Mouse (Mus musculus) heart, postnatal 0 days (tissue): Measurements from ENCODE around the gene Hist1h2ae. TPM values are rescaled to one million over a fixed set of nuclear protein-coding genes. Genes with fewer than 3 reads are reported as not detected.
"Not testable (repeated sequence)": the region's sequence is repeated elsewhere in the genome, so short reads cannot be mapped to it uniquely, and the experiment has no call there.

Source experiments
- ATAC-seq: fragments of 200-750 bp; cut with Nextera tagmentation; 2 replicates; pipeline ENCODE4 v1.8.0; 2017; ENCODE audit warnings: low read depth, moderate number of reproducible peaks, moderate library complexity; ENCODE audit not compliant: insufficient read depth
- DNase-seq: peaks from one replicate; pipeline ENCODE4 v3.0.0-alpha.2; 2016; ENCODE audit warnings: low spot score
- H3K27ac ChIP-seq: fragments of 300-500 bp; sonication (generic); 2 replicates; pipeline ENCODE4 v1.5.1; 2014; ENCODE audit warnings: low read depth, mild to moderate bottlenecking
- H3K27me3 ChIP-seq: fragments of 300-500 bp; sonication (generic); 2 replicates; pipeline ENCODE4 v1.6.1; 2014; ENCODE audit warnings: low read length, mixed read lengths; ENCODE audit not compliant: control insufficient read depth, insufficient read depth
- H3K36me3 ChIP-seq: fragments of 300-500 bp; sonication (generic); replicated peaks from 2 replicates; pipeline ENCODE4 v1.6.1; 2014; ENCODE audit warnings: low read length, mixed read lengths; ENCODE audit not compliant: control insufficient read depth, insufficient read depth
- H3K4me1 ChIP-seq: fragments of 300-500 bp; sonication (generic); 2 replicates; pipeline ENCODE4 v1.6.1; 2014; ENCODE audit warnings: antibody characterized with exemption; ENCODE audit not compliant: control insufficient read depth, insufficient read depth
- H3K4me2 ChIP-seq: fragments of 300-500 bp; sonication (generic); 2 replicates; pipeline ENCODE4 v1.6.1; 2014; ENCODE audit warnings: low read depth, mild to moderate bottlenecking, low read length, moderate library complexity
- H3K4me3 ChIP-seq: fragments of 300-500 bp; sonication (generic); 2 replicates; pipeline ENCODE4 v1.5.1; 2014; ENCODE audit warnings: low read depth, low read length
- H3K9ac ChIP-seq: fragments of 300-500 bp; sonication (generic); replicated peaks from 2 replicates; pipeline ENCODE4 v1.6.1; 2014; ENCODE audit warnings: low read depth, low read length, mixed read lengths
- H3K9me3 ChIP-seq: fragments of 300-500 bp; sonication (generic); replicated peaks from 2 replicates; pipeline ENCODE4 v1.6.1; 2016; ENCODE audit warnings: low read length; ENCODE audit not compliant: control insufficient read depth
- CTCF ChIP-seq: IDR thresholded peaks from 2 replicates; pipeline ENCODE4 v1.5.1; 2016; ENCODE audit warnings: antibody characterized with exemption, control low read depth, low read depth
- EP300 ChIP-seq: IDR thresholded peaks from 2 replicates; pipeline ENCODE4 v1.6.1; 2016; ENCODE audit warnings: antibody characterized with exemption, low read depth
- WGBS: fragments of 180-500 bp; shearing (Covaris S2); extraction: QIAGEN DNeasy Blood & Tissue Kit; methylation state at CpG from one replicate; pipeline ENCODE4 v1.1.7; 2014; 5-methylcytosine and 5-hydroxymethylcytosine counted together
- polyA plus RNA-seq: library from polyadenylated mRNA; unstranded; fragments of >200 nt; fragmentation: Nextera tagmentation; extraction: Ambion mirVana; gene quantifications from 2 replicates; pipeline ENCODE4 v1.2.1, GENCODE M21; 2015
- total RNA-seq: library from RNA; depleted of rRNA; stranded (reverse); fragments of >200 nt; gene quantifications from 2 replicates; pipeline ENCODE4 v1.2.3, GENCODE M21; 2014; ENCODE audit warnings: low replicate concordance

Hist1h2ae gene
- total and polyA plus RNA-seq, 2 experiments from 2014 or later: 12.1 to 171 TPM

DNA sequence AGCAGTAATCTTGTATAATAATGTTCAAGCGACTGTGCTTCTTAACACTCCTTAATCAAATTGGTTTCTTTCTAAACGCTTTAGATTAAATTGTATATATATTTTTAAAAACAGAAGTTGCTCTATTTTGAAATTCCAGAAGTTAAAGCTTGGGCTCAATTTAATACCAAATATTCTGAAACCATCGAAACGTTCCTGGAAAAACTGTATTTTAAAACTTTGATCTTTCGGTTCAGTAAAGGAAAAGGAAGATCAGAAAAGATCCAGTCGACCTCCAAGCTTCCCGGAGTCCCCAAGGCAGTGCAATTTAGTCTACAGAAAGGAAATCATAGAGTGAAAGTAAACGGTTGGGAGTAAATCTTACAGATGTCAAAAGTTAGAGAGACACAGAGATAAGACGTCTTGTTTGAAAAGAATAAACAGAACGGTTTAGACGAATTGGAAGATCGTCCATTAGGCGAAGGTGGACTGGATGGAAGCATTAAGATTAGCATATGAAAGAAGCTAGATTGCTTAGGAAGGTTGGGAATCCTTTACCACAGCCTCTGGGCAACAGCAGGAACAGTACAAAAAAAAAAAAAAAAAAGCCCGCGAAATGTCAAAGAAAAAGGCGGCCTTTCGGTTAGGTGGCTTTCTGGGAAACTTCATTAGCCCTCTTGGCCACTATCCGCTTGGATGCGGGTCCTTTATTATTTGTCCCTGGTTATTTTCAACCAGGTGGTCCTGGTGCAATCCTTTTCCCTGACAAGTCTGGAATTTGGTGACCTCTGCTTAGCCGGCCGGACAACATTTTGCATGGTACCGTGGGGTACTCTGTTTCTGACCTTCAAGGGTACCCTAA lies 15.3 kb upstream of the Hist1h2ae start:
- H3K27me3 ChIP-seq: no peaks in the 10 kb centered on the region
- 2% methylated on average over 22 of the region's 22 CpGs for WGBS

GRCm38 (mm10) chr13:23585442-23586098 lies 14.6 kb upstream of the Hist1h2ae start:
- not testable (repeated sequence) for H3K36me3 ChIP-seq, H3K9me3 ChIP-seq, H3K27me3 ChIP-seq
- Histone ChIP-seq H3K27ac (peak overlapping the region; percentile 99), H3K4me3 (peak overlapping the region; percentile 62), H3K4me1 (peaks cover 24% of the 10 kb centered on the region; the same call in 1 of the 2 replicates), H3K4me2 (peak overlapping the region; percentile 74), H3K9ac (peak overlapping the region; percentile 82)
- 0 out of 2 replicates have a peak, but pooled peaks have one; percentile 43 for TF ChIP-seq EP300
- DNase-seq (peak; percentile 97), ATAC-seq (peak; percentile 78)
- under 1% methylated on average over 23 of the region's 36 CpGs for WGBS

More for the DNA sequence above, 15.3 kb upstream of the Hist1h2ae start:
- peaks cover 24% of the 10 kb centered on the region; the same call in 1 of the 2 replicates for H3K4me1 ChIP-seq
- no peak for ATAC-seq
- H3K27ac ChIP-seq: peak overlapping the region; percentile 99
- no peak for TF ChIP-seq CTCF
- peak overlapping the region; percentile 74 for H3K4me2 ChIP-seq
- H3K9me3 ChIP-seq: no peaks in the 10 kb centered on the region
- H3K4me3 ChIP-seq: peak overlapping the region; percentile 62
- H3K36me3 ChIP-seq: no peaks in the 10 kb centered on the region
- DNase-seq: peak; percentile 14
- H3K9ac ChIP-seq: peak overlapping the region; percentile 64

DNA sequence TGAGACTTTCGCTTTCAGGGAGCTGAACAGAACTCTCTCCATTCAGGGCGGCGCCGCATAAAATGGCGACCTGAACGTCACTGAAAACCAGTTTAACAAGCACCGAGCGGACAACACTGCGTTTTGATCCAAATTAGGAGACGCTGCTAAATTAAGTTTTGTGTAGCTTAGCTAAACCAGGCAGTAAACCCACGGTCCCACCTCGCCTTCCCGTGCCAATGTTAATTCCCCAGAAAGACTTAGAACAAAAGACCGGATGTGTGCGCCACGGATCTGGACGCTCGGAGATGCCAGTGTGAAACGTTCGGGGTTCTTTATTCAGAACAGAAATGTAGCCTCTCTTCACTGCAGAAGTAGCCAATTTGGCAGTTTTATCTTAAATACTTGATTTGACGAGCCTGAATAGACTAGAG lies 14.0 kb upstream of the Hist1h2ae start:
- TF ChIP-seq CTCF (no peak), EP300 (no peak)
- peak; percentile 31; the same call in 1 of the 2 replicates for ATAC-seq
- no peaks in the 10 kb centered on the region for H3K9me3 ChIP-seq
- peak; percentile 74 for DNase-seq
- H3K4me3 ChIP-seq: peak overlapping the region; percentile 62
- H3K27ac ChIP-seq: peak overlapping the region; percentile 99
- peaks cover 24% of the 10 kb centered on the region; the same call in 1 of the 2 replicates for H3K4me1 ChIP-seq
- peak overlapping the region; percentile 74 for H3K4me2 ChIP-seq
- no peaks in the 10 kb centered on the region for H3K27me3 ChIP-seq
- H3K36me3 ChIP-seq: no peaks in the 10 kb centered on the region
- under 1% methylated on average over 21 of the region's 21 CpGs for WGBS
- peak overlapping the region; percentile 82 for H3K9ac ChIP-seq

DNA sequence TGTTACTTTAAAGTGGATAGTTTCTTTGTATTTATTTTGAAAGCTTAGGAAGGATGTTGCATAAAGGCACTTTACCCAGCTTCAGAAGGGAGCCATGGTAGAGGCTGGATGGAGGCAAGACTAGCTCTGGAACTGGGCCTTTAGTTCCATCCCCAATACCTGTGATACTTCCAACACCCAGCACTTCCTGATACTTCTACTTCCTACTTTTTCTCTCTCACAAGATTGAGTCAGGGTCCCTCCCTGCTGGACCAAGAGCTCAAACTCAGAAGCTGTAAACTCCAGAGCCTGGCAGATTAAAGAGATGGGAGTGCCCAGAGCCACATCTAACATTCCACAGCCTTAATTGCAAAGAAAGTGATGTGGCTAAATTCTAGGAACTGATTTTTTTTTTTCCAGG lies 13.3 kb upstream of the Hist1h2ae start:
- DNase-seq (peak; percentile 10), ATAC-seq (no peak)
- H3K4me3 ChIP-seq: peak overlapping the region; percentile 62

GRCm38 (mm10) chr13:23583387-23584068 lies 12.5 kb upstream of the Hist1h2ae start:
- ATAC-seq: no peak
- Histone ChIP-seq H3K4me1 (peaks cover 24% of the 10 kb centered on the region; the same call in 1 of the 2 replicates), H3K27ac (peak overlapping the region; percentile 28; the same call in 1 of the 2 replicates), H3K4me3 (no peak overlapping the region), H3K36me3 (no peaks in the 10 kb centered on the region), H3K9ac (no peak overlapping the region), H3K9me3 (no peaks in the 10 kb centered on the region), H3K27me3 (no peaks in the 10 kb centered on the region), H3K4me2 (no peak overlapping the region)
- no peak for DNase-seq
- TF ChIP-seq EP300 (no peak), CTCF (no peak)

More for the DNA sequence above, 13.3 kb upstream of the Hist1h2ae start:
- Histone ChIP-seq H3K4me2 (peak overlapping the region; percentile 74), H3K27me3 (no peaks in the 10 kb centered on the region), H3K4me1 (peaks cover 24% of the 10 kb centered on the region; the same call in 1 of the 2 replicates), H3K9ac (peak overlapping the region; percentile 82), H3K27ac (peak overlapping the region; percentile 99), H3K9me3 (no peaks in the 10 kb centered on the region), H3K36me3 (no peaks in the 10 kb centered on the region)
- TF ChIP-seq EP300 (no peak), CTCF (no peak)
